Mouse (Mus musculus) embryo, embryonic 11.5 days (tissue): ENCODE data around the gene Tef.
A peak's percentile ranks its signal among the peaks of the same experiment; 100 is the strongest.

Experiments used
- DNase-seq: peaks from one replicate; pipeline ENCODE4 v3.0.0-alpha.2; 2012; ENCODE audit warnings: low read depth, low spot score

Gene Tef

GRCm38 (mm10) chr15:81802001-81802890 is at the start of gene Tef:
Gene Tef (plus strand): TSS chr15:81802421.
- DNase-seq, result peak; percentile 81

- no peak for DNase-seq
Measured at GRCm38 (mm10) chr15:81753669-81754068, 48.6 kb upstream of the Tef start.

- no peak for DNase-seq
Measured at GRCm38 (mm10) chr15:81758701-81759100, 43.5 kb upstream of the Tef start.

- no peak for DNase-seq
Measured at GRCm38 (mm10) chr15:81759542-81759941, 42.7 kb upstream of the Tef start.

GRCm38 (mm10) chr15:81760361-81761079 is 41.7 kb upstream of the Tef start:
- no peak for DNase-seq

- no peak for DNase-seq
Measured at GRCm38 (mm10) chr15:81761381-81761780, 40.8 kb upstream of the Tef start.

- DNase-seq, result no peak
Measured at GRCm38 (mm10) chr15:81761959-81762358, 40.3 kb upstream of the Tef start.

GRCm38 (mm10) chr15:81764573-81764972 is 37.6 kb upstream of the Tef start:
- DNase-seq, result no peak

GRCm38 (mm10) chr15:81765651-81766050 is 36.6 kb upstream of the Tef start:
- DNase-seq, result no peak

GRCm38 (mm10) chr15:81766439-81766838 is 35.8 kb upstream of the Tef start:
- DNase-seq, result no peak

- DNase-seq, result no peak
Measured at GRCm38 (mm10) chr15:81769037-81769436, 33.2 kb upstream of the Tef start.

- no peak for DNase-seq
Measured at GRCm38 (mm10) chr15:81772431-81773120, 29.6 kb upstream of the Tef start.

GRCm38 (mm10) chr15:81774505-81775171 is 27.6 kb upstream of the Tef start:
- no peak for DNase-seq

GRCm38 (mm10) chr15:81776631-81777422 is 25.4 kb upstream of the Tef start:
- no peak for DNase-seq

GRCm38 (mm10) chr15:81781816-81782215 is 20.4 kb upstream of the Tef start:
- DNase-seq, result no peak

GRCm38 (mm10) chr15:81784762-81785161 is 17.5 kb upstream of the Tef start:
- DNase-seq, result no peak

GRCm38 (mm10) chr15:81785701-81786100 is 16.5 kb upstream of the Tef start:
- DNase-seq, result no peak

GRCm38 (mm10) chr15:81787525-81787924 is 14.7 kb upstream of the Tef start:
- no peak for DNase-seq

- DNase-seq, result no peak
Measured at GRCm38 (mm10) chr15:81792444-81792843, 9.8 kb upstream of the Tef start.

GRCm38 (mm10) chr15:81796228-81796627 is 6.0 kb upstream of the Tef start:
- no peak for DNase-seq

GRCm38 (mm10) chr15:81797861-81798260 is 4.4 kb upstream of the Tef start:
- no peak for DNase-seq
